In genomic region chr13:102850594-102850993, GRCm38 (mm10) we compare ENCODE assay signal across 29 mouse cellular contexts.
DNase-seq lines count a peak whose midpoint lies in the region; ATAC-seq lines count a peak whose summit lies in the region.
"Had no signal": no experiment of that assay in that cellular context is flagged by ENCODE, and none has a peak within 500 bp of the region (broad histone marks: within the 10 kb centered on the region; RNA-seq: fewer than 3 reads in every experiment).

No protein-coding gene starts in this region.

- peak; percentile 30 for ATAC-seq in forebrain, embryonic 11.5 days (replicated peaks; ENCODE audit: low FRiP score)
- no peak for ATAC-seq in forebrain, embryonic 16.5 days
- ATAC-seq in liver, embryonic 12.5 days = peak; percentile 65
- ATAC-seq in megakaryocyte-erythroid progenitor cell, adult 5-6 weeks (replicated peaks; ENCODE audit: low FRiP score, low TSS enrichment, poor library complexity, severe bottlenecking) = peak; percentile 85
- ATAC-seq: forebrain, postnatal 0 days; Patski had no signal

- no peak overlapping the region for H3K27ac ChIP-seq in forebrain, embryonic 11.5 days (ENCODE audit: low read depth, low read length)
- no peak overlapping the region for H3K27ac ChIP-seq in forebrain, embryonic 16.5 days (ENCODE audit: low read length)
- H3K27ac ChIP-seq in liver, embryonic 12.5 days = no peak overlapping the region
- H3K27ac ChIP-seq: embryonic facial prominence, embryonic 10.5 days; embryonic facial prominence, embryonic 13.5 days; forebrain, embryonic 10.5 days; gastrocnemius, adult 2 months; heart, embryonic 10.5 days; heart, embryonic 13.5 days; hindbrain, embryonic 12.5 days; hindbrain, embryonic 15.5 days had no signal

- peaks cover 3% of the 10 kb centered on the region; the same call in 1 of the 2 replicates for H3K4me1 ChIP-seq in forebrain, embryonic 11.5 days (replicated peaks; ENCODE audit: control insufficient read depth, insufficient read depth, low read length)
- H3K4me1 ChIP-seq in forebrain, embryonic 16.5 days (replicated peaks; ENCODE audit: control insufficient read depth, insufficient read depth, low read length) = no peaks in the 10 kb centered on the region
- peaks cover 7% of the 10 kb centered on the region for H3K4me1 ChIP-seq in liver, embryonic 12.5 days
- H3K4me1 ChIP-seq: hindbrain, embryonic 12.5 days; hindbrain, embryonic 15.5 days had no signal

- H3K4me2 ChIP-seq in forebrain, embryonic 11.5 days (ENCODE audit: low read depth, low read length, severe bottlenecking) = no peak overlapping the region
- no peak overlapping the region for H3K4me2 ChIP-seq in forebrain, embryonic 16.5 days (ENCODE audit: low read length)
- H3K4me2 ChIP-seq in liver, embryonic 12.5 days = no peak overlapping the region
- H3K4me2 ChIP-seq: embryonic facial prominence, embryonic 13.5 days; heart, embryonic 13.5 days; hindbrain, embryonic 12.5 days; hindbrain, embryonic 15.5 days had no signal

- 73% methylated on average over 2 of the region's 2 CpGs for WGBS in forebrain, embryonic 11.5 days
- 38% methylated on average over 2 of the region's 2 CpGs for WGBS in forebrain, embryonic 16.5 days
- 74% methylated on average over 2 of the region's 2 CpGs for WGBS in liver, embryonic 12.5 days (ENCODE audit: insufficient replicate concordance)

- no peaks in the 10 kb centered on the region for H3K27me3 ChIP-seq in forebrain, embryonic 11.5 days (ENCODE audit: control insufficient read depth, insufficient read depth, low read length)
- H3K27me3 ChIP-seq in forebrain, embryonic 16.5 days (replicated peaks; ENCODE audit: control insufficient read depth, insufficient read depth, low read length) = no peaks in the 10 kb centered on the region
- H3K27me3 ChIP-seq in liver, embryonic 12.5 days (replicated peaks) = no peaks in the 10 kb centered on the region
- H3K27me3 ChIP-seq: embryonic facial prominence, embryonic 13.5 days; heart, embryonic 13.5 days; hindbrain, embryonic 12.5 days; hindbrain, embryonic 15.5 days; Patski had no signal

- H3K9me3 ChIP-seq in forebrain, embryonic 11.5 days (ENCODE audit: control insufficient read depth, low read length) = no peaks in the 10 kb centered on the region
- no peaks in the 10 kb centered on the region for H3K9me3 ChIP-seq in forebrain, embryonic 16.5 days (ENCODE audit: control insufficient read depth, low read length)
- no peaks in the 10 kb centered on the region for H3K9me3 ChIP-seq in liver, embryonic 12.5 days (replicated peaks)
- H3K9me3 ChIP-seq: embryonic facial prominence, embryonic 10.5 days; embryonic facial prominence, embryonic 13.5 days; forebrain, embryonic 10.5 days; heart, embryonic 10.5 days; heart, embryonic 13.5 days; hindbrain, embryonic 12.5 days; hindbrain, embryonic 15.5 days had no signal

- no peak for DNase-seq in forebrain, embryonic 11.5 days (ENCODE audit: low spot score)
- DNase-seq in liver = no peak
- DNase-seq in retina, postnatal 1 day = peak; percentile 52
- no peak for DNase-seq in retina, embryonic 14.5 days (ENCODE audit: low spot score)
- DNase-seq in heart, adult 8-10 months (ENCODE audit: low spot score) = no peak
- DNase-seq: adrenal gland, adult 2 months; adrenal gland, postnatal 14 days; cerebellum, adult 11-12 months; cerebellum, adult 8-10 months; cerebellum, postnatal 10 days; cerebellum, postnatal 36 days; embryo, embryonic 11 days; forebrain, postnatal 0 days; gastrocnemius, adult 2 months; gastrocnemius, postnatal 14 days; heart, adult 18-20 months; heart, postnatal 14 days had no signal

- no peak overlapping the region for H3K9ac ChIP-seq in forebrain, embryonic 11.5 days (ENCODE audit: low read length)
- no peak overlapping the region for H3K9ac ChIP-seq in forebrain, embryonic 16.5 days (replicated peaks; ENCODE audit: low read depth, low read length)
- no peak overlapping the region for H3K9ac ChIP-seq in liver, embryonic 12.5 days
- H3K9ac ChIP-seq: embryonic facial prominence, embryonic 13.5 days; forebrain, postnatal 0 days; heart, embryonic 13.5 days; hindbrain, embryonic 12.5 days; hindbrain, embryonic 15.5 days had no signal

- H3K36me3 ChIP-seq in forebrain, embryonic 11.5 days (ENCODE audit: control insufficient read depth, insufficient read depth, low read length) = no peaks in the 10 kb centered on the region
- no peaks in the 10 kb centered on the region for H3K36me3 ChIP-seq in forebrain, embryonic 16.5 days (ENCODE audit: control insufficient read depth, insufficient read depth)
- H3K36me3 ChIP-seq in liver, embryonic 12.5 days = no peaks in the 10 kb centered on the region
- H3K36me3 ChIP-seq: embryonic facial prominence, embryonic 10.5 days; embryonic facial prominence, embryonic 13.5 days; forebrain, embryonic 10.5 days; hindbrain, embryonic 12.5 days; hindbrain, embryonic 15.5 days had no signal

- no peak overlapping the region for H3K4me3 ChIP-seq in forebrain, embryonic 11.5 days (ENCODE audit: low read depth, low read length)
- no peak overlapping the region for H3K4me3 ChIP-seq in forebrain, embryonic 16.5 days (replicated peaks; ENCODE audit: low read length)
- no peak overlapping the region for H3K4me3 ChIP-seq in liver, embryonic 12.5 days
- H3K4me3 ChIP-seq: embryonic facial prominence, embryonic 10.5 days; embryonic facial prominence, embryonic 13.5 days; erythroblast, embryonic 14.5 days; forebrain, embryonic 10.5 days; gastrocnemius, adult 2 months; heart, embryonic 10.5 days; heart, embryonic 13.5 days; hindbrain, embryonic 12.5 days; hindbrain, embryonic 15.5 days had no signal
